Mouse (Mus musculus) left cerebral cortex, adult 8-10 months (tissue): ENCODE measurements at regions not wholly inside any gene's neighbourhood (a gene's known extent, or its start where the extent isn't known, plus 50 kb on each side); places are given as distances from the start of the nearest gene placed in this dataset.

Source experiments
- DNase-seq, 2 experiments: peaks; one replicate each; pipeline ENCODE4 v3.0.0; 2022; ENCODE audit warnings: low spot score in 2 of 2

GRCm38 (mm10) chr1:88809756-88810155 is 107.7 kb upstream of the Arl4c start:
- DNase-seq, result no peak

GRCm38 (mm10) chr1:88813200-88813599 is 111.2 kb upstream of the Arl4c start:
- DNase-seq, result no peak

GRCm38 (mm10) chr1:88816376-88816945 is 114.4 kb upstream of the Arl4c start:
- no peak for DNase-seq

GRCm38 (mm10) chr1:88825215-88825614 is 123.2 kb upstream of the Arl4c start:
- DNase-seq, result no peak

DNA sequence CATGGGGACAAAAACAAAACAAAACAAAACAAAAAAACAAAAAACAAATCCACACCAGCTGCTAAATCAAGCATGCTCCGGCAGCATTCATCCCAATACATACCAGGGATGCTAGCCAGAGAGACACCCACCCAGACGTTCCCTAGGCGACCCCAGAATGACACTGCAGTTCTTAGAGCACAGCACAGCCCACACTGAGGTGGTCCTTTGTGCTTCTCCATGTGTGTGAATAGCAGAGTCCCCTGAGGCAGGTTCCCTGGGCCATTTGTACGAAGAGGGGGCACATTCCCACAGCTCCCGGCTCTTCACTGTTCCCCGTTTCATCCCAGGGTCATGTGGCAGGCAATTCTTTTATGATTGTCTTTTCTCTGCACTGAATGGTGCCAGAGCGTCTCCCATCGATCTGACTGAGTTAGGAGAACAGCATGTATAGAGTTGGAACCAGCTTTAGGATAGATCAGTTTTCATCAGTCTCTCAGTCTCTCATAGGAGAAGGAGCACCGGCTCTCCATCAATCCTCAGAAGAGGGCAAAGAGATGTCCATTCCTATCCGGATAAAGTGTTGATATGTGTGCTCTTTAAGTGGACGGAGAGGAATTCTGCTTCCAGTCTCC is 136.7 kb upstream of the Arl4c start:
- no peak for DNase-seq

GRCm38 (mm10) chr1:88839407-88839976 is 137.5 kb upstream of the Arl4c start:
- no peak for DNase-seq

DNA sequence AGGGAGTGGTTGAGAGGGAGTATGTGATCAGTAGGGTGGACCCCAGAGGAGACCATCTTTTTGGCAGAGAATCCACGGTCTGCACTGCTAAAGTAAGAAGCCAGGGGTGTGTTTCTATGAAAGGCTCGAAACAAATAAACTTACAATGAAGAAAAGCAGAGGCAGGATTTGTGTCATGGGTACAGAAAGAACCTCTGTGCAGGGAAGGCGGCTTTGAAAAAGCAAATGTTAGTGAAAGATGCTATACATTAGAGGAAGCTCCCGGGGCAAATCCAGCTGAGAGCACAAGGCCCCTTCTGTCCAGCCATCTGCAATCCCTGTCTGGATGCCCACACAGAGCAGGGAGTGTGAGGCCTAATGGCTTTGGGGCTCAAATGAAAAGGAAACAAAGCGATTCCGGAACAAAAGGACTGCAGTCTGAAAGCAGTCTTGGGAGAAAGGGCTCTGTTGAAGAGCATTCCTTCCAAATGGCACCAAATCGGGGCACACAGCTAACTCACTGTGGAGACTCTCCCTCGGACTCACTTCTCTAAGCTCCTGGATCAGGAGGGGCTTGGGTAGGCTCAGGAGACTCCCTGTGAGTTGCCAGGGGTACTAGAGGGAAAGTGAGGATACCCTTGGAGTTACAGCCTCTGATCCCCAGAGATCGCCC is 138.1 kb upstream of the Arl4c start:
- DNase-seq, result peak in 1 of 2 experiments; percentile 15

- no peak for DNase-seq
Observed at GRCm38 (mm10) chr1:88840991-88841592, 139.1 kb upstream of the Arl4c start.

- DNase-seq, result no peak
Observed at GRCm38 (mm10) chr1:88847333-88848091, 145.5 kb upstream of the Arl4c start.

DNA sequence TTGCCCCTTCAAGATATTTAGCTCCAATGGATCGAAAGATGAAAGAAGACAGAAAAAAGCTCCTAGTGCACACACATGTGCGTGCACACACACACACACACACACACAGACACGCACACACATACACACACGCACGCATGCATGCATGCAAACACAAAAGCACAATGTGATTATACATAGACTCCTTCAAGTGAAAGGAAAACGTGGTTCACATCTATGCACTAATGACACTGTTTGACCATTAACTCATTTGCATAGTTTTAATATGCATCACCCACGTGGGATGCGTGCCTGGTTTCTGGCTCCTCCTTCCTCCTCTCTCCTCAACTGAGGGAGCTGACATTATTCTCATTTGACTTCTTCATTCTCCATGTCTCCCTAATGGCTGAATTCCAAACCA is 146.2 kb upstream of the Arl4c start:
- DNase-seq, result no peak

DNA sequence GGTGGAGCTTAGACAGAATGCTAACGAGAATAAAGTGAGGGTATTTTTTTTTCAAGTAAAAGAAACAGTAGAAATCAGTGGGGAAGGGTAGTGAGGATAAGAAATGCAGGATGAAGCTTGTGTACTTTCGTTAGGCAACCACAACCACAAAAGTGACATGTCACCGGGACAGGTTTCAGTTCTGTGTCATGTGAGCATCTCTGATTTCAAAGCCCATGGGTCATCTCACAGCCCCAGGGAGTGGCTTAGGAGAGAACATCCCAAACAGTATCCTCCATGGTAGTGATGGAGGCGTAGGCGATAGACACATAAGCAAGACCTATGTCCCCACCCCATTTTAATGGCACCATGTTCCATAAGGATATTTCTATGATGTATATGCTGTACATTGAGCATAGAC is 147.4 kb upstream of the Arl4c start:
- no peak for DNase-seq

- no peak for DNase-seq
Observed at GRCm38 (mm10) chr1:88851931-88852330, 149.9 kb upstream of the Arl4c start.

GRCm38 (mm10) chr1:88860871-88861589 is 159.0 kb upstream of the Arl4c start:
- DNase-seq, result no peak

DNA sequence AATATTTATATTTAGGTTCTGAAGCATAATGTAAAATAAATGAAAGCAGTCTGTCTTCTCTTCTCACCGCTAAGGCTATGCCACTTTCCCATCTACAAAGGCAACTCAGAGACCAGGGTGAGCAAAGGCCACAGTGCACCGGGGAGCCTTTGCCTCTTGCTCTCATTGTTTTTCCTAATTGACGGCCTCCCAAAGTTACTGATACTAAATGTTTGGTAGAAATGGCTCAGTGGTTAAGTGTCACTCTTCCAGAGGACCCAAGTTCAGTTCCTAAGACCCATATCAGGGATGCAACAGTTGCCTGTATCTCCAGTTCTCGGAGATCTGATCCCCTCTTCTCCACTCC is 159.5 kb upstream of the Arl4c start:
- DNase-seq, result no peak

- DNase-seq, result no peak
Observed at GRCm38 (mm10) chr1:88865436-88865835, 163.4 kb upstream of the Arl4c start.

DNA sequence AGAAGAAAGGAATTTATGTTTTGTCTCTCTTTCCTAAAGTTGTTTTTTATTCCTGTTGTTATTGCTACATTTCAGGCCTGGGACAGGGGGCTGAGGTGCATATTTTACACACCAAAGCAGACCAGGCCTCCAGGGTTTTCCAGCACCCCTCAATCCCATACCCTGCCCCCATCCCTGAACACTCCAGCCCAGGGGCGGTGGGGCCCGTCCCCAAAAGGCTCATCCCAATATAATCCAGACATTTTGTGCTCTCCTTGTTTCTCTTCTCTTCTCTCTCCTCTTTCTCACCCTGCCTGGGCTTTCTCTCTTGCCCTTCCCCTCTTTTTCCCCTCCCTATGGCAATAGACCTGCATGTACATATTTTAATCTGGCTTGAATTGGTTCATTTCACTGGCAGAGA is 164.6 kb upstream of the Arl4c start:
- no peak for DNase-seq

- no peak for DNase-seq
Observed at GRCm38 (mm10) chr1:88867138-88867537, 165.1 kb upstream of the Arl4c start.

GRCm38 (mm10) chr1:88869885-88870284 is 167.9 kb upstream of the Arl4c start:
- no peak for DNase-seq

GRCm38 (mm10) chr1:88875356-88875755 is 173.3 kb upstream of the Arl4c start:
- no peak for DNase-seq

DNA sequence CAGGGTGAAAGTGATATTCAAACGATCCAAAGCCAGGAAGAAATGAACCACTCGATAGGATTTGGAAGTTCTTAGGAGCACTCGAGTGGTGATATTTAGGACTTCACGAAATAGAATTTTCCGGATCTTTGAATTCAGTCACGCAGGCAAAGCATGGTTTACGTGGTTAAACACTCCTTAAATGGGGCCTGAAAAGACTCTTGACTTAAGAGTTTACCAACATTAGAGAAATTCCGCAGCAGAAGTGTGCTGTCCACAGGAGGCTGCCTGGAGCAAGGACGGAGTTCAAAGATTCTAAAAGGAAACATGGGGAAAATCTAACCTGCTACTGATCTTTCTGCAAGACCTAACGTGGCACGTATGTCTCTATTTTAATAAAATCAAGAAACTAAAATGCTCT is 175.4 kb upstream of the Arl4c start:
- DNase-seq, result no peak

- no peak for DNase-seq
Observed at GRCm38 (mm10) chr1:88878831-88879230, 176.8 kb upstream of the Arl4c start.
